Mouse (Mus musculus) layer of hippocampus, postnatal 10 days (tissue): ENCODE data around the gene Metrn. TPM values are rescaled to one million over a fixed set of nuclear protein-coding genes. Genes with fewer than 3 reads are reported as not detected.
A peak's percentile ranks its signal among the peaks of the same experiment; 100 is the strongest.

Experiments used
- DNase-seq, 2 experiments: peaks; one replicate each; pipeline ENCODE4 v3.0.0; 2021; ENCODE audit warnings: low spot score in 2 of 2
- long read RNA-seq: library from polyadenylated mRNA; stranded (forward); transcript quantifications from one replicate; pipeline ENCODE4 v2.0.0, GENCODE M21; 2023
- total RNA-seq, 2 experiments: library from RNA; stranded (reverse); gene quantifications; 2 replicates each; pipeline ENCODE4 v1.2.3; 2021

Metrn gene
- 10 to 100 TPM; 51.2 to 65.8 TPM for total RNA-seq
- long read RNA-seq, partial matches to known transcripts: 0 of 5 reads
- long read RNA-seq, other reads (novel, unspliced or antisense): 0 of 5 reads

DNA sequence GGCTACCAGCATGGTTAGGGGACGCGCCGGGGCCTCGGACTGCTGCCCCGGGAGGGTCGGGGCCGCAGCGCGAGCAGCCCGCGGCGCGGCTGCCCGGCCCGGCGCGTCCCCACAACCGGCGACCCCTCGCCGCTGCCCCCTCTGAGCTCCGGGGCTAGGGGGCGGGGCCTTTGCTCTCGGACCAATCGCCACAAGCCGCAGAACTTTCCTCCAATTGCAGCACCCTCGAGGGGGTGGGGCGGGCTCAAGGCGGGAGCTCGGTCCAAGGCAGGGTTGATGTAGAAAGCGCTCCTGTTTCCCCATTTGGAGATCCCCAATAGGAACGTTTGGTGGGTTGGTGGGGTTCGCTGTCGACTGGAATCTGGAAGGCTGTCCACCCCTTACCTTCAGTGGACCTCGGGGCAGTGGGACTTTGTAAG, at the start of gene Metrn:
Gene Metrn (minus strand): TSS at position 186 of the 419 bp plus-strand sequence.
- peak; percentile 79 to 87 for DNase-seq

DNA sequence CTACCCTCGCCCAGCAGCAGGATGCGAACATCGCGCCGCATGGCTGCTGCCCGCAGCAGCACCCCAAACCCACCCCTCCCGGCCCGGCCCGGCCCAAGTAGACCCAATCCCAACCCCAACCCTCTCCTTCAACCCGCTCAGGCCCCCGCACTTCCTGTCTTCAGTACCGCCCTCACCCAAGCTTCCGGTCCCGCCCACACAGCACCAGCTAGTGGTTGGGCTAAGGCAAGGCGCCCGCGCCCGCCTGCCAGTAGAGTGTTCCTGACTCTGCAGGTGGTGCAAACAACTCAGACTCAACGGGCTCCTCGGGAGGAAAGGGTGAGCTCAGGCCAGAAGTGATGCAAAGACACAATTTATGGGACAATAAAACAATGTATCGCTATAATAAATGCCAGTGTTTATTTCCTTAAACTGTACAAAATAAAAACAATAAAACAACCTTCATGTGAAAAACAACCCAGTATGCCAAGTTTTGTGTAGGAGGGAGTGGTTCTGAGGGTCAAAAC, 47.5 kb upstream of the Metrn start, which contains the start of gene Rhot2:
Gene Rhot2 (minus strand): TSS at position 456 of the 506 bp plus-strand sequence.
- peak; percentile 92 to 95 for DNase-seq

DNA sequence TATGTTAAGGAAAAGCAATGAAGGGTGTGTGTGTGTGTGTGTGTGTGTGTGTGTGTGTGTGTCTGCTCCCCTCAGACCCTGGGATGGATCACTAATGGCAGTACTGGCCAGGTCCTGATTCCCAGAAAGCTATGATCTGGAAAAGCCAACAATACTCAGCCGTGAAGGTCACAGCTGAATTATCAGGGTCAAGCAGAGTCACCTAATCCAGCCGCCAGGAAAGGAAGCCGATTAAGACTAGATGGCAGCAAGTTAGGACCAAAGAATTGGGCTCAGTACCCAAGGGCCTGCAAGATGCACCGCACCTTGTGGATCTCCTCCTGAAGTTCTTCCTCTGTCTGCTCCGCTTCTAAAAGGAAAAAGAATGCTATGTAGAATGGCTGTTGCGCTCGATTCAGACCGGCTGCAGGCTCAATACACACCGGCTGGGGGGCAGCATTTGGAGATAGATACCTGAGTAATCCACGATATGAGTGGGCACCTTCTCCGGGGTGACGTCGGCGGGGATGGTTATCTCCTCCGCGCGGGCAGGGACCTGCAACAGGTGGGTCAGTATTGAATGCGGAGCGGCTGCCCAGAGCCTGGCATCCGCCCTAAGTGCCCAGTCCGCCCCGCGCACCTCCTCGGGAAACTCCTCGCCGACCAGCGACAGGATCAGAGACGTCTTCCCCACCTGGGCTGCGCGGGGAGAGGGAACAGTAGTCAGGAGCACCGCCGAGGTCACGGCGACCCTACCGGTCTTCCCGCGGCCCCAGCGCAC, 46.9 kb upstream of the Metrn start:
- no peak for DNase-seq

DNA sequence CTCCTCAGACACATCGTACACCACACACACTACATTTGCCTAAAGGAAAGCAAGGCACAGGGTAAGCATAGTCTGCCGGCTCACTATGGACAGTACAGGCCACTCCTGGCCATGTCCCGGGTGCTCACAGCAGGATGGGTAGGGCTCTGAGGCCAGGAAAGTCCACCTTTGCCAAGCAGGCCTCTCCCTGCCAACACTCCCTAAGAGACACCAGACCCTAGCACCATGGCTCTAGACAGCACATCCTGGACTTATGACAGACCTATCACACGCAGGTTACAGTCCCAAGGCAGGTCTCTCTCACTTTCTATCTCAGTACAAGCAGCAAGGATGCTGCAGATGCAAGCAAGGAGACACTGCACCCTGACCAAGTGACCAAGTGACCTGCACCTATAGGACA, 46.2 kb upstream of the Metrn start:
- DNase-seq: no peak

DNA sequence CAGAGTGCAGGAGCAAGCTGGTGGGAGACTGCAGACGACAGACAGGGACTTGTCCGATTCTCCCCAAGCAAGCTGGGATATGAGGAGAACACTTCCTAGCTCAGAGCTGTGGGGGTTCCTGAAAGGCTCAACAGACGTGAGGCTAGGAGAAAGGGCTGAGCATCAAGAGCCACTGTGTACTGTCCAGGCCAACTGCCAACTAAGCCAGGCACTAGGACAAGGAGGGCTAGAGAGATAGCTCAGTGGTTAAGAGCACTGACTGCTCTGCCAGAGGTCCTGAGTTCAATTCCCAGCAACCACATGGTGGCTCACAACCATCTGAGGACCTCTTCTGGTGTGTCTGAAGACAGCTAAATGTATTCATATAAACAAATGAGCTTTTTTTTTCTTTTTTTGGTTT, 45.6 kb upstream of the Metrn start:
- DNase-seq: no peak

DNA sequence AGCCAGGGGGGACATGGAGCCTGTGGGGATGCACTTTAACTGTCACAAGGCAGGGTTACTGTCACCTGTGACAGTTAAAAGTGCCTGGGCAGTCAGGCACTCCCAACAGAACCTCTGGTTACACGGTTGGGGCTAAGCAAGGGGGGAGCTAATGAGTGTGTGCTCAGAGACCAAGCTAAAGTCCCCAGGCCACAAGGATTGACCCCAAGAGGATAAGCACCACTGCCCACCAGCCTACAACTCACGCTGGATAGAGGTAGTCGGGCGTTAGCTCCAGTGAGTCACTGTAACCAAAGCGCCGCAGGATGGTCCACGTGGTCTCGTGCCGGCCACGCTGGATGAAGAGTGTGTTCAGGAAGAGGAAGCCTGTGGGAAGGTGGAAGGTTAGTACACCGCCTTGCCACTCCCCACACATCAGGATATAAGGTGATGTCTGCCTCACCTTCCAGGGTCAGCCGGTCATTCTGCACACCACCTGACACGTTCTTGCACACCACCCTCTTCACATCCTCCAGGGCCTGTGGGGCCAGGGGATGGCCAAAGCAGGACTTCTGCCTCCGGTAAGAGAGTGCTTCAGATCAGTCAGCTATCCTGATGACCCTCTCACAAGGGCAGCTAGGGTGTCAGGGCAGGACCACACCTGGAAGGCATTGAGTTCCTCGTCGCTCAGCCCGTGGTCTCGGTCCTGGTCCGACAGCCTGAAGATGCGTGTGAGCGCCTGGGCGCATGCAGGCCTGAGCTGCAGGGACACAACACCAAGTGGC, 44.4 kb upstream of the Metrn start, which contains the start of gene Gm20683:
Gene Gm20683 (minus strand): TSS at position 647 of the 764 bp plus-strand sequence.
- DNase-seq: no peak

DNA sequence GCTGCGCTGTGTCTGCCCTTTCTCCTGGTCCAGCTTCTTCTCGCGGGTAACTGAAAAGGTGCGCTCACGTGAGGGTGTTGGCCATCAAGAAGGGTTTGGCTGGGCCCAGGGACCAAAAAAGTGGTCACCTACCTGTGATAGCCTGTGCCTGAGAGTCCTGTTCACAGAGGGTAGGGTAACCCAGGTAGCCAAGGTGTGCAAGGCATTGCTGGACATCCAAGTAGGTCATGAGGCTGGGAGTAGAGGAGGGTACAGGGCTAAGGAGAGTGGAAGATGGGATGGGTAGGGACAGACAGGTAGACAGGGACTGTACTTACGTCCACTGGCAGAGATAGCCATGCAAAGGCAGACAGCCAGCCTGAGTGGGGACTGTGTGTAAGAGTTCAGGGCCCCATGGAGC, 43.6 kb upstream of the Metrn start:
- DNase-seq: no peak

DNA sequence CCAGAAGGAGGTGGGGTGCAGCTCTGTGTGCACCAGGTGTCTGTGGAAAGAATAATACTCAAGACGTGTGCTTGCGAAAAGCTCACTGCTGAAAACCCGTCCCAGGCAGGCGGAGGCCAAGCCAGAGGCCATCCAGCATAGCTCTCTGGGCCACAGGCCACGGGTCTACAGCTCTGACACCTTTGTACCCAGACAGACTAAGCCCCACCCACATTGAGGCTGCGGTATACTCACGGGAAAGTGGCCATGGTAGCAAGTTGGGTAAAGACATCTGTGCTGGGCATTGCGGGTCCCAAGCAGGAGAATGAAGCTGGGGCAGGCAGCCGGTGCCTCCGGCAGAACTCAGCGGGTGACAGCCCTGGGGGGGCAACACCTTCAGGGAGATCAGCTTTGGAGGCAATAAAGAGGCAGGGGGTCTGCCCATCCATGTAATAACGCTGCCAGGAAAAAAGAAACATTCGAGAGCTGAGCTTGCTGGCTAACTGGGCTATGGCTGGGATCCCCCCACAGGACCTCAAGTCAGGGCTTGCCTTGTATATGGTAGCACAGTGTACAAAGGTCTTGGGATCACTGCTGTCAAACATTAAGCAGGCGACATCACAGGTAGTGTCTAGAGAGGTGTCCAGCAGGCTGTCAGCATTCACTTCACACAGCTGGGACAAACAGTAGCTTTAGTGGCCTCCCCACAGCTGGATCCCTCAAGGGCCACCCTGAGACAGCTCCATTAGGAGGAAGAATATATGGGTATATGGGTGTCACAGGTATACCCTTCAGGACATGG, 42.7 kb upstream of the Metrn start:
- no peak for DNase-seq

DNA sequence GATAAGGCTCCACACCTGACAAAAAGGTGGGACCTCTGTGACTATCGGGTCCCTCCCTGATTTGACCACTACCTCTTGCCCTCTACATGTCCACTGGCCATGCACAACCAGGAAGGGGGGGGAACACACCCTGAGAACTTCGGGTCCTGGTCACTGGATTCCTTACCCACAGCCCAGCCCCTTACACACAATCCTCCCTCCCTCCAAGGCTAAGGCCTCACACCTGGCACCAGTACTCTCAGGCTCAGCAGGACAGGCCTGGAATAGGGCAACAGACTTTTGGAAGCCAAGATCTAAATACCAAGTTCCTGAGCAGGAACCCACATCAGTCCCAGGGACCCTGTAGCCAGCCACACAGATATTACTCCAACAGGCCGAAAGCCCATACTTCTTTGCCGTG, 42.0 kb upstream of the Metrn start:
- DNase-seq: no peak

DNA sequence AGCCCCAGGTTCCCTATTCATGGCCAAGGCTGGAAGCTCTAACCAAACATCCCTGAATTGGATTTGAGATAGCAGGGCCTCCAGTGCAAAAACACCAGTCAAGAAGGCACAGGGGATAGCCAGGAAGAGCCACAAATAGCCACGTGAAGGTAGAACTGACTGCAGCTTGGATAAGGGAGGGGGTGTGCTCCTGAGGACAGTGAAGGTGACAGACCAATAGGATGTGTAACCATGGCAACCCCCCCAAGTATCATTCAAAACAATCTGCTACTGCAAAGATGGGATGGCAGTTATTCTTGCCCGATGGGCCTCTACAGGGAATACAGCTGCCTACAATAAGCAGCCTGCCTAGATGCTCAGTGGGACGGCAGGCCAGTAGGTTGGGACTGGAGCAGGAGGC, 40.6 kb upstream of the Metrn start:
- no peak for DNase-seq

DNA sequence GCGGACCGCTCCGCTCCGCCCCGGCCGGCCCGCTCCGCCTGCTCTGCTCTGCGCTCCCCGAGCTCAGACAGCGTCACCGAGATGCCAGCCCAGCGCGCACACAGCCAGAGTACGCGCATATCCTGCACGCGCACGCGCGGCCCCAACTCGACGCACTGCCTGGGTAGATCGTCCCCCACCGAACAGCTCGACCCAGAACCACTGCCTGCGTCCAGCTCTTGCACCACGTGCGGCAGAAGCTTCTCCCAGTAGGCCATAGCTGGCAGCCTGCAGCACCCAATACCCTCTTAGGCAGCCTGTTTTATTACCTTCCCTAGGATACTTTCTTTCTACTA, 40.1 kb upstream of the Metrn start, which contains the start of gene Rhbdl1:
Gene Rhbdl1 (minus strand): TSS at position 220 of the 335 bp plus-strand sequence.
- peak; percentile 83 to 89 for DNase-seq

DNA sequence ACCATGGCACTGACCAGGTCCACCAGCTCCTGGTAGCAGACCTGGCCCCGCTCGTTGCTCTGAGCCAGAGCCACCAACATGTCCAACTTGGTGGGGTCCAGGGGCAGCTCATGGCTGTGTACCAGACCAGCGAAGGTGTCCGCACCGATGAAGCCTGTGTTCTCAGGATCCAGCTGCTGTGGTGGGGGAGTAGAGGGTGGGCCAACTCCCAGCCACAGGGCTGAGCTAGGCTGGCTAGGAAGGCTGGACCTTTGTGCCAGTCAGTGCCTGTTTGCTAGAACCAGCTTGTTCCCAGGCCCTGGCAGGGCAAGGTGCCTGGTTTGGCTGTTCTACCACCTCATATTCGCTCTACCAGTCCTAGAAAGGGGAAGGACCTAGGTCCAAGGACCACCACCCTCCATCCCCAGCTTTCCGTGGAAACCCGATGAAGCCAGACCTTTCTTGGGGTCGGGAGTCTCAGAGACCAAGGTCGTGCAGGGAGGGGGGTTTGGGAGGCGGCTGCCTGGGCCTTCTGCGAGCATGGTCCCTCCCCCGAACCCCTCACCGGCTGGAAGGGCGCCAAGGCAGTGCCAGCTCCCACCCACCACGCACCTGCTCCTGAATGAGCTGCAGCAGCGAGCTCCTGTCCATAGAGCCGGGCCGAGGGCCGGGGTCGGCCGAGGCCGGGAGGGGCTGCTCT, 39.6 kb upstream of the Metrn start:
- DNase-seq: no peak

DNA sequence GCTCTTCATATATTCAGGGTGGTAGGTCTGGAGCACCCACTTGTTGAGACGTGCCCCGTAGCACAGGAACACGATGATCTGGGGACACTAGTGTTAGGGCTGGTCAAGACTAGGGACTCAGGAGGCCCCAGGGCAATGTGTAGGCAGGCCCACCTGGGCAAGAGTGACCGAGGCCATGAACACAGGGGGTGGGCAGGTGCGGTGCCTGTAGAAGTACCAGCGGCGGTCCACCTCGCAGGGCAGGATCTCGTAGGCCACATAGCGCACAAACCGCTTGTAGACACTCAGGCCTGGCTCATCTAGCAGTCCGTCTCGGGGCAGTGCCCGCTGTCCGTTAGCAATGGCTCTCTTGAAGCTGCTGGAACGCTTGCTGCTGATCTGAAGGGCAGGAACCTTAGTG, 38.9 kb upstream of the Metrn start:
- DNase-seq: no peak

DNA sequence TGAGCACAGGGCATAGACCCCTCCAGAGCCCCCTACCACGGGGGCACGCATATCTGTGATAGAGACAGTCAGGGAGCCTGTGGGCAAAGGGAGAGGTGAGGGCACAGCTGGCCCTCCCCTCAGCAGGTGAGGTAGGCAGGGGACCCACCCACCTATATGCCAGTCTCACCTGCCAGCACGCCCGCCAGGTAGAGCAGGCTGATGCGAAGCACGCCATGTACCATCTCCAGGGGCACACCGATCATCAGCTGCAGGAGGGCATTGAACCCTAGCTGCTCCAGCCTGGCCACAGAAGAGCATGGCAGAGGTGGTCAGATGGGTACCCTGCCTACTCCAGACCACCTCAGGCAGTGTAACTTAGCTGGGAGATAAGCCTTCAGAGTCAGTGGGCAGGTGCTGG, 38.4 kb upstream of the Metrn start:
- no peak for DNase-seq

DNA sequence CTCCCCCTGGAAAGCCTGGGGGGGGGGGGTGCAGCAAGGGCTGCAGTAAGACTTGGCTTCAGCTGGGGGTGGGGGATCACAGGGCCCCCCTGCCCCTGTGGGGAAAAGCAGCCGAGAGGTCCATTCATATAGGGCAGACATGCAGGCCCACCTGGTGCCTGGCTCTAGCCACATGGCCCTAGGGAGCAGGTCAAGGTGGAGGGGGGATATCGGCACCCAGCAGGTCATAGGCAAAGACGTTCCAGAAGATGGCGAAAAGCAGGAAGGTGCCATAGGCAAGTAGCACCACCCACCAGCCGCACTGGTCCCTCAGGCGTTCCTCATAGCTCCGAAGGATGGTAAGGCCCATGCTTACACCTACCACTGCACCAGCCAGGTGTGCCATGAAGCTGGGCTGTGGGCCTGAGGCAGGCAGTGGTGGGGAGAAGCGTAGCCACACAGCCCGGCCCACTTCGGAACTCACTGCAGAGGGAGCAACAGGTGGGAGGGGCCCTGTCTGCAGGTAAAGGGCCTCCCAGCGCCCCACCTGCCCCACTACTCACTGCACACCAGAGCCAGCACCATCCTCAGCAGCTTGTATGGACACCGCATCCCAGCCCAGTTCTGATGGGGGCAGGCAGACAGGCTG, 37.8 kb upstream of the Metrn start:
- DNase-seq: no peak

DNA sequence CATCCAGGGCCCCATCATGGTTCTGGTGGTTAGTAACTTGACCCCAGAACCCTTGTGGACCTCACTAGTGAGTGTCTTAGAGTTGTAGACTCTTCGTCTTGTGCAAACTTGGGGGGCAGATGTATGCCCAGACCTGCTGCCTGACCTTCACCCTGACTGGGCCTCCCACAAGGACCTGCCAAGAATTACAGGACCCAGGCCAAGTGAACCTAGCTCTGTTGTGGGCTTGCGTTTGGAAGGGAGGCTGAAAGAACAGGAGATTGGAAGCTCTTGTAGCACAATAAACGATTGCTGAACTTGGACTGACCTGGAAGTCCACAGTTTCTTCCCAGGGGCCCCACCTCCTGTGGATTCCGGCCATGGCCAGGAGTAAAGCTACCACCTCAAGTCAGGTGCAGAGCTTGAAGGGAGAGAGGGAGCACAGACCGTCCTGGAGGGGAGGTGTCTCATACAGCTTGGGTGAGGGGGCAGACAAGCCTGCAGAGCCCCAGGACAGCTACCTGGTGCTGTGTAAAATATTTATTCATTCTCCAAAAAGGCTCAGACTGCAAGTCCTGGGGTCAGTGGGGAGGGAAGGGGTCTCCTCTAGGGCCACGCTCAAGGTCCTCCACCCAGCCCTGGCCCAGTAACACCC, 37.1 kb upstream of the Metrn start:
- DNase-seq: no peak

DNA sequence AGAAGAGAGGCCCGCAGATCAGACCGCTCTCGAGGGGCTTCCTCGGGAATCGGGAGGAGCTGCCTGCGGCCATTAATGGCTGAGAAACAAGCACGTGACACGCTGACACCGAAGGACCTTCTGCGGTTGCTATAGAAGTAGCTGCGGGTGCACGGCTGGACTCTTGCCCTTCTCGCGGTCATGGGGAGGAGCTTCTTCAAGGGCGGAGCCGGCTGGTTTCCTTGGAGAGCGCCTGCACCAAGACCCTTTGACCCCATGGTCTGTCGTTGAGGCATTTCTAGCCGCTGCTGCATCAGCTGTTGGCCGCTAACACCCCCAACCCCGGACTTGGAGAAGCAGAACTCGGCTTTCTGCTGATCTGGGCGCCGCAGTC, 36.3 kb upstream of the Metrn start, which contains the start of gene Stub1:
Gene Stub1 (minus strand): TSS at position 114 of the 373 bp plus-strand sequence.
- peak; percentile 86 to 87 for DNase-seq

DNA sequence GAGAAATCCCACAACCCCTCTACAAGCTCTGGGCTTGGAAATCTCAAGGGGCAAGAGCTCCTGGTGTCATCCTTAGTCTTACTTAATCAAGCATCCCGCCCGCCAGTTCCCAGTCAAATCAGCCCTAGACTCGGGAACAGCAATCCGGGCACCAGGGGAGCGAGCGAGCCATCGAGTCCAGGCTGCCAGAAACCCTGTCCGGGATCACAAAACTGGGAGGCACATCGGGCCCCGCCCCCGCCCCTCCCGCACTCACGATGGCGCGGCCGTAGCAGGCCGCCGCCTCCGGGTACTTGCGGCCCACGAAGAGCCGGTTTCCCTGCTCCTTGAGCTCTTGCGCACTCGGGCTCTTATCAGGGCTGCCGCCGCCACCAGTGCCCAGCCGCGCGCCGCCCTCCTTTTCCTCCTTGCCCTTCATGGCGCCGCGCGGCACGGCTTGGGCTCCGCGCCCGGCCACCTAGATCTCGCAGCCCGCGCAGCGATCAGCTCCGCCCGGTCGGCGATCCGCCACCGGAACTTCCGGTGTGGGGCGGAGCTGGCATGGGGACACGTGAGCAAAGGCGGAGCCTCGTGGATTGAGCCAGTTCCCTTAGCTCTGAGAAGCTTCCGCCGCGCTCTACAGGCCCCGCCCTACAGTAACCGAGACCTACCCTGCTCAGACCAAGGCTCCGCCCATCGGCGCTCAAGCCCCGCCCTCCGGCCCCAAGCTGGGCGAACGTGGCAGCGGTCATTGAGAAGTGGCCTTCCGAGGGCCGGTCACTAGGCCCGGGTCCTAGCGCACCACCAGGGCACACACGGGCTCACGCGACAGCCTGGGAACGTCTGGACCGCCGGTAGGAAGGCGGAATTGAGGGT, 35.7 kb upstream of the Metrn start:
- DNase-seq: peak; percentile 99
